Mouse (Mus musculus): Measurements from ENCODE around the gene Pde4c. TPM values are rescaled to one million over a fixed set of nuclear protein-coding genes. Genes with fewer than 3 reads are reported as not detected.
A peak's percentile ranks its signal among the peaks of the same experiment; 100 is the strongest.

The Pde4c gene
- polyA plus RNA-seq, 1 experiment from 2014 or later, result not detected

DNA sequence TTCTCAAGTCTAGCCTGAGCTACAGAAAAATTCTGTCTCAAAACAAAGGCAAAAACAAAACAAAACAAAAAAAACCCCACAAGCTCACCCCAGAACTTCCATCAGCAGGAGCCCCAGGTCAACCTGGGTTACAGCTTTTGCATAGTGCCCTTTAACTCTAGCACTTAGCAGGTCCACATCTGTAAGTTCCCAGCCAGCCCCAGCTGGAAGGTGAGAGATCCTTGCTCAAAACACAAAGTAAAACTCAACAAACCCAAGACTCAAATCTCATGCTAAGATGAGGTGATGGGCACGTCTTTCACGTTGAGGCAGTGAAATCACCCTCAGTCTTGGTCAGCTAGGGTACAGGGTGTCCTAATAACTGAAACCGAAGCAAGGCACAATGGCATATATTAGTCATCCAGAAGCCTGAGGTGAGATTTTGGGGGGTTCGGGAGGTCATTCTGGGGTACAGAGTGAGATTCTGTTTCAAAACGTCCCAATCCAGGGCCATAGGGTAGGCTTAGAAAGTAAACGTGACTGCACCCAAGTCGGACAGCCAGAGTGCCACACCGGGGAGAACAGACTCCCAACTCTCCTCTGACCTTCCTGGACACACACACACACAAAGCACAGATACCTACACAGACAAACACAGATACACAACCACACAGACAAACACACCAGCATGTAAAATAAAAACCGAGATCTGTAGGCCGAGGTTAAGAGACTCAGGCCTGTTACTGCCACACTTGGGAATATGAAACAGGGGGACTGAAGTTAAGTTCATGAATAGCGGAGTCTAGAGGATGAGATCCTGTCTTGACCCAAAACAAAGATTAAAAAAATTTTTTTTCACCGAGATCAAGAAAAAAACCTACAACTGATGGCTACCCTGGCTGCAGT lies 25.9 kb upstream of the Pde4c start:
- H3K27me3 ChIP-seq (replicated peaks), result no peaks in the 10 kb centered on the region
- no peaks in the 10 kb centered on the region for H3K9me3 ChIP-seq
- peaks cover 17% of the 10 kb centered on the region for H3K36me3 ChIP-seq
- H3K9ac ChIP-seq, result peak overlapping the region; percentile 82
- H3K4me3 ChIP-seq, result peak overlapping the region; percentile 77
- WGBS, result 65% methylated on average over 12 of the region's 12 CpGs
- peak overlapping the region; percentile 66 for H3K4me2 ChIP-seq
- H3K4me1 ChIP-seq, result peaks cover 60% of the 10 kb centered on the region
- no peak for ATAC-seq (ENCODE audit: extremely low read depth, insufficient number of reproducible peaks, low FRiP score, low TSS enrichment)
- peak overlapping the region; percentile 100 for H3K27ac ChIP-seq (replicated peaks)

DNA sequence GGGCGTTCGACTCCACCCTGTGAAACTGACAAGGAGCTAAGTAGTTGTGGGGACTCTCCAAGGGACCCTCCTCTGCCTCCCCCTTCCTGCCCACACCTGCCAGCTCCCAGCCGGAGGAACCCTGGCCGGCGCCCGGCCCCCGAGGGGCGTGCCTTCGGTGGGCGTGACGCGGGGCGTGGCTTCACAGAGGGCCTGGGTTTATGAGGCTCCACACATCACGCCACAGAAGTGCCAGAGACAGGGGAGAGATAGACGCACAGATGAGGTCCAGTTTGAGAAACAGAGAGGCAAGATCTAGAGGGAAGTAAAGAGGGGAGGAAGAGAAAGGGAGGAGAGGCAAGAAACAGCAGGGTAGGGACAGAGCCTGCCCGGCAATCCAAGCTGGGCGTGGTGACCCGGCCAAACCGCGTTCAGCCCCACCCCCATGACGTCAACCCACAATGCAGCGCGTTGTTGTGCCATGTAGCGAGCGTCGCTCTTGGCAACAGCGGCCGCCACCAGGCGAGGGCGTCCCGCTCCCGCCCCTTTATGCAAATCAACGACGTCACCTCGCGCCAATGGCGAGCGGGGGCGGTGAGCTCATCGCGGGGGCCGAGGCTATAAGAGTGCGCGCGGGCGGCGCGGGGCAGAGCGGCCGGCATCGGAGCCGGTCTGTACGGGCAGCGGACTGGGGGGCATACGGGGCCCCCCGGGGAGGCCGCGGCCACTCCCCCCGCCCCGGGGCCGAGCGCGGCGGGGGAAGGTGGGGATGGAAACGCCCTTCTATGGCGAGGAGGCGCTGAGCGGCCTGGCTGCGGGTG lies 25.0 kb upstream of the Pde4c start, which contains the start of gene Jund:
Jund (plus strand) TSS at position 640 of the 800 bp plus-strand sequence.
- Histone ChIP-seq H3K27me3 (replicated peaks) (no peaks in the 10 kb centered on the region), H3K4me2 (peak within 1 kb of the TSS; percentile 87), H3K9me3 (no peaks in the 10 kb centered on the region), H3K4me1 (peaks cover 64% of the 10 kb centered on the region), H3K9ac (peak within 1 kb of the TSS; percentile 99), H3K27ac (replicated peaks) (peak within 1 kb of the TSS; percentile 100), H3K36me3 (peaks cover 26% of the 10 kb centered on the region), H3K4me3 (peak within 1 kb of the TSS; percentile 77)
- peak; percentile 84 for ATAC-seq (ENCODE audit: extremely low read depth, insufficient number of reproducible peaks, low FRiP score, low TSS enrichment)
- under 1% methylated on average over 61 of the region's 69 CpGs for WGBS

DNA sequence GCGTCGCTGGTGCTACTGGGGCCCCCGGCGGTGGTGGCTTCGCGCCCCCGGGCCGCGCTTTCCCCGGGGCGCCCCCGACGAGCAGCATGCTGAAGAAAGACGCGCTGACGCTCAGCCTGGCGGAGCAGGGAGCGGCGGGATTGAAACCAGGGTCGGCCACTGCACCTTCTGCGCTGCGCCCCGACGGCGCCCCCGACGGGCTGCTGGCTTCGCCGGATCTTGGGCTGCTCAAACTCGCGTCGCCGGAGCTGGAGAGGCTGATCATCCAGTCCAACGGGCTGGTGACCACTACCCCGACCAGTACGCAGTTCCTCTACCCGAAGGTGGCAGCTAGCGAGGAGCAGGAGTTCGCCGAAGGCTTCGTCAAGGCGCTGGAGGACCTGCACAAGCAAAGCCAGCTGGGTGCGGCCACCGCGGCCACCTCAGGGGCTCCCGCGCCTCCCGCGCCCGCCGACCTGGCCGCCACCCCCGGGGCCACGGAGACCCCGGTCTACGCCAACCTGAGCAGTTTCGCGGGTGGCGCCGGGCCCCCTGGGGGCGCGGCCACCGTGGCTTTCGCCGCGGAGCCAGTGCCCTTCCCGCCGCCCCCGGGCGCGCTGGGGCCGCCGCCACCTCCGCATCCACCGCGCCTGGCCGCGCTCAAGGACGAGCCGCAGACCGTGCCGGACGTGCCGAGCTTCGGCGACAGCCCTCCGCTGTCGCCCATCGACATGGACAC lies 24.2 kb upstream of the Pde4c start:
- ATAC-seq (ENCODE audit: extremely low read depth, insufficient number of reproducible peaks, low FRiP score, low TSS enrichment), result no peak
- Histone ChIP-seq H3K36me3 (peaks cover 28% of the 10 kb centered on the region), H3K9ac (peak overlapping the region; percentile 99), H3K4me3 (peak overlapping the region; percentile 77), H3K27ac (replicated peaks) (peak overlapping the region; percentile 100), H3K9me3 (no peaks in the 10 kb centered on the region), H3K4me1 (peaks cover 59% of the 10 kb centered on the region), H3K27me3 (replicated peaks) (no peaks in the 10 kb centered on the region), H3K4me2 (peak overlapping the region; percentile 87)
- WGBS, result under 1% methylated on average over 77 of the region's 89 CpGs

DNA sequence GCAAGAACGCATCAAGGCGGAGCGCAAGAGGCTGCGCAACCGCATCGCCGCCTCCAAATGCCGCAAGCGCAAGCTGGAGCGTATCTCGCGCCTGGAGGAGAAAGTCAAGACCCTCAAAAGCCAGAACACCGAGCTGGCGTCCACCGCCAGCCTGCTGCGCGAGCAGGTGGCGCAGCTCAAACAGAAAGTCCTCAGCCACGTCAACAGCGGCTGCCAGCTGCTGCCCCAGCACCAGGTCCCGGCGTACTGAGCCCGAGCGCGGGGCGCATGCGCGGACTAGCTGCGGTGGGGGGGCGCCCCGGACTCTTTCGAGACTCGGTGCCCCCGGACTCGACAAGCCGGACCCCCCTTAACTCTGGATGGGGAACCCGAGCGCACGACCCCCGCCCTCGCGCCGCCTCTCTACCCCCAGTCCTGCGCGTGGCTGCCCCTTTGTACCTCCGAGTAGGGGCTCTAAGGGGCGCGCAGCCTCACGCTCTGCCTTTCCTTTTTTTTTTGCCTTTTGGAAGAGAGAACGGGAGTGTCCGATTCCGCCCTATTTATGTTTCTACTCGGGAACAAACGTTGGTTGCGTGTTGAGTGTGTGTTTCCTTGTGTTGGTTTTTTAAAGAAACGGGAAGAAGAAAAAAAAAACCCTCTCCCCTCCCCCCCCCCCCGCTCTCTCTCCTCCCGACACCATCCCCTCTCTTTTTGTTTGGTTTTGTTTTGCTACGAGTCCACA lies 23.5 kb upstream of the Pde4c start:
- Histone ChIP-seq H3K4me2 (peak overlapping the region; percentile 87), H3K4me1 (peaks cover 58% of the 10 kb centered on the region), H3K4me3 (peak overlapping the region; percentile 77), H3K9me3 (no peaks in the 10 kb centered on the region), H3K9ac (peak overlapping the region; percentile 99), H3K27ac (replicated peaks) (peak overlapping the region; percentile 100), H3K27me3 (replicated peaks) (no peaks in the 10 kb centered on the region), H3K36me3 (peaks cover 28% of the 10 kb centered on the region)
- under 1% methylated on average over 58 of the region's 59 CpGs for WGBS
- no peak for ATAC-seq (ENCODE audit: extremely low read depth, insufficient number of reproducible peaks, low FRiP score, low TSS enrichment)

DNA sequence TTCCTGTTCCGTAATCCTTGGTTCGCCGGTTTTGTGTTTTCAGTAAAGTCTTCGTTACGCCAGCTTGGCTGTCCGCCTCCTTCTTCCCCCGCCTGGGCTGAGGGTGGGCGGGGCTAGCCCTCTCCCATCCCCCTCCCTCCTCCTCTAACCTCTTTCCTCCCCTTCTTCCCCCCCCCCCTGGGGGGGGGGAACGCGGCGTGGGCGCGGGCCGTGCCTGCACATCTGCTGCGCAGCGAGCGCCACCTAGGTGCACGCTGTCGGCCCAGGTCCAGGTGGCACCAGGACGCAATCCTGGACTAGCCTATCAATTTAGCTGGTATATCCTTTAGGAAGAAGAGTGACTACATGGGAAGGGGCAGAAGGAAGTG lies 23.0 kb upstream of the Pde4c start:
- H3K4me3 ChIP-seq, result peak overlapping the region; percentile 77
- no peaks in the 10 kb centered on the region for H3K27me3 ChIP-seq (replicated peaks)
- ATAC-seq (ENCODE audit: extremely low read depth, insufficient number of reproducible peaks, low FRiP score, low TSS enrichment), result no peak
- 0% methylated on average over 20 of the region's 20 CpGs for WGBS
- H3K9ac ChIP-seq, result peak overlapping the region; percentile 99
- H3K36me3 ChIP-seq, result peaks cover 28% of the 10 kb centered on the region
- peak overlapping the region; percentile 87 for H3K4me2 ChIP-seq
- peak overlapping the region; percentile 100 for H3K27ac ChIP-seq (replicated peaks)
- H3K9me3 ChIP-seq, result no peaks in the 10 kb centered on the region
- H3K4me1 ChIP-seq, result peaks cover 52% of the 10 kb centered on the region

DNA sequence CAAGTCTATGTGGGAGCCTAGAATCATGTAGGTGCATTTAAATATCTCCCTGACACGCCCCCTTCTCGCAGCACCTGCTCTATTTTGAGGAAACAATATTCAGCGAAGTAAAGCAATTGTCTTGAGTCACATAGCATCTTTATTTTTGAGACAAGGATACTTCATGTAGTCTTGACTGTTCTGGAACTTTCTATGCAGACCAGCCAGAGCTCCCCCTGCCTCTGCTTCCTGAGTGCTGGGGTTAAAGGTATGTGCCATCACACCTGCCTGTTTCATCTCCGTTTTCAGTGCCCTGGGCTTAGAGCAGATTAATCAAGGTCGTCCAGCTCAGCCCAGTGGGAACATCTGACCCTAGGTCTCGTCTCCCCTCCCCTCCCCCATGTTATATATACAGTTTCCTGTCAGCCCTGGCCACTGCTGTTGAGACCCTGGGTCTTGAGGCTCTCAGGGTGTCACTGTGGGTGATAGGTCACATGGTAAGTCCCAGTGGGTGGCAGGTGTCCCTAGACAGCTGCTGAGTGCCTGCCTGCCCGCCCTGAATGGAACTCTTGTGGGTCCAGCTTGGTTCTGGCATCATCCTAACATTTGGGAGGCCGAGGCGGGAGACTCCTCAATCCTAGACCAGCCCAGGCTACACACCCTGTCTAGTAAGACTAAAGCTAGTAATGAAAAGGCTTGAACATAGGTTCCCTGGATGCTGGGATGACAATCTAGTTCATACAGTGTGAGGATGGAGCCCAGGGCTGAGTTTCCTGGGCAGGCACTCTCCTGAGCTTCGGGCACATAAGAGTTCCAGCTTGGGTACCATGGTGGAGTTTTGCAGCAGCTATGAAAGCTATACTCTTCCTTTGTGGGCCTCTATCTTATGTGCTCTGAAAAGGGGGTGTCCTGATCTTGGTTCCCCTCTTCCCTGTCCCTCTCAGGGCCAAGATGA lies 22.2 kb upstream of the Pde4c start:
- Histone ChIP-seq H3K27me3 (replicated peaks) (no peaks in the 10 kb centered on the region), H3K4me3 (peak overlapping the region; percentile 77), H3K36me3 (peaks cover 28% of the 10 kb centered on the region), H3K4me2 (peak overlapping the region; percentile 87), H3K27ac (replicated peaks) (peak overlapping the region; percentile 100), H3K9me3 (no peaks in the 10 kb centered on the region), H3K9ac (peak overlapping the region; percentile 99), H3K4me1 (peaks cover 45% of the 10 kb centered on the region)
- no peak for ATAC-seq (ENCODE audit: extremely low read depth, insufficient number of reproducible peaks, low FRiP score, low TSS enrichment)
- WGBS, result 51% methylated on average over 10 of the region's 10 CpGs

DNA sequence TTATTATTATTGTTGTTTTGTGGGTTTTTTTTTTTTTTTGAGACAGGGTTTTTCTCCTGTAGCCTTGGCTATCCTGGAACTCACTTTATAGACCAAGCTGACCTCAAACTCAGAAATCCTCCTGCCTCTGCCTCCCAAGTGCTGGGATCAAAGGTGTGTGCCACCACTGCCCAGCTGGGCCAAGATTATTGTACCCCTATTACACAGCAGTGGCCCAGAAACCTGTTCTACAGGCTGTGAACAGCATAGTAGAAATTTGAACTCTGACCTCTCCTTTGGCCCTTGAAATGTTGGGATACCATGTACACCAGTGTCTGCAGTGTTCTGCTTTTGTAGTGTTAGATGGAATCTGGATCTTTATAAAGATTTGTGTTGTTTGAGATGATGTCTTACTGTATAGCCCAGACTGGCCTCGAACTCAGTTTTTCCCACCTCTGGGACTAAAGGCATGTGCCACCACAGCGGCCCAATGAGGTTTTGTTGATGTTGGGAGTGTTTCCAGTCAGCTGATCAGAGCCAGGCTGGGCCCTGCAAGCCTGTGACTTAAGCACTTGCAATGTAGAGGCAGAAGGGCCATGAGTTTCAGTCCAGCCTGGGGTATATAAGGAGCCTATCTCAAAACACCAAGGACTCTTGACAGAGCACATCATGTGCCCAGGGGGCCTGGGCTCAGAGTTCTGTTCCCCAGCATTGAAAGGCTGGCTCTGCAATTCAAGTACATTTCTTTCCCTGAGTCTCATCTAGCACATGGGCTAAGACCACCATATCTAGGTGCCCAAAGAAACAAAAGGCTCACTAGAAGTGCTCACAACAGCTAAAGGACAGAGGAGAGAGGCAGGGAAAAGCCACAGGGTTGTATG lies 21.3 kb upstream of the Pde4c start:
- no peak overlapping the region; the same call in 1 of the 2 replicates for H3K4me3 ChIP-seq
- H3K27ac ChIP-seq (replicated peaks), result peak overlapping the region; percentile 40; the same call in 1 of the 2 replicates
- no peak for ATAC-seq (ENCODE audit: extremely low read depth, insufficient number of reproducible peaks, low FRiP score, low TSS enrichment)
- 87% methylated on average over 2 of the region's 2 CpGs for WGBS
- peak overlapping the region; percentile 58 for H3K9ac ChIP-seq
- peaks cover 28% of the 10 kb centered on the region for H3K36me3 ChIP-seq
- peaks cover 36% of the 10 kb centered on the region for H3K4me1 ChIP-seq
- peak overlapping the region; percentile 87 for H3K4me2 ChIP-seq
- no peaks in the 10 kb centered on the region for H3K9me3 ChIP-seq
- H3K27me3 ChIP-seq (replicated peaks), result no peaks in the 10 kb centered on the region

DNA sequence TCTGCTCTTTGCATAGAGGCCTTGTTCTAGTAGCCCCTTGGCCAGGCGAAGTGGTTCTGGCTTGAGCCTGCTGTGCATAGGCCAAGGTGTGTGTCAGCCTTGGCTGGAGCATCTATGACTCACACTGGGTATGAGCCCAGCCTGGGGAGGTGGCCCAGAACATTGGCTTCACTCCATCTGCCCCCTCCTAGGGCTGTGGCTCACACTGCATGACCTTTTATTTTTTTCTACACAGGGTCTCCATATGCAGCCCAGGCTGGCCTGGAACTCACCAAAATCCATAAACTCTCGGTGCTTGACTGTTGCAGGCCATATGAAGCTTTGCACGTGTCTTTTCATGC lies 20.7 kb upstream of the Pde4c start:
- Histone ChIP-seq H3K27me3 (replicated peaks) (no peaks in the 10 kb centered on the region), H3K4me1 (peaks cover 30% of the 10 kb centered on the region), H3K27ac (replicated peaks) (peak overlapping the region; percentile 40; the same call in 1 of the 2 replicates), H3K4me2 (peak overlapping the region; percentile 87; the same call in 1 of the 2 replicates), H3K9ac (peak overlapping the region; percentile 58), H3K4me3 (no peak overlapping the region; the same call in 1 of the 2 replicates), H3K9me3 (no peaks in the 10 kb centered on the region), H3K36me3 (peaks cover 28% of the 10 kb centered on the region)
- ATAC-seq (ENCODE audit: extremely low read depth, insufficient number of reproducible peaks, low FRiP score, low TSS enrichment), result no peak
- whole genome bisulfite sequencing, result 62% methylated on average over 3 of the region's 3 CpGs

DNA sequence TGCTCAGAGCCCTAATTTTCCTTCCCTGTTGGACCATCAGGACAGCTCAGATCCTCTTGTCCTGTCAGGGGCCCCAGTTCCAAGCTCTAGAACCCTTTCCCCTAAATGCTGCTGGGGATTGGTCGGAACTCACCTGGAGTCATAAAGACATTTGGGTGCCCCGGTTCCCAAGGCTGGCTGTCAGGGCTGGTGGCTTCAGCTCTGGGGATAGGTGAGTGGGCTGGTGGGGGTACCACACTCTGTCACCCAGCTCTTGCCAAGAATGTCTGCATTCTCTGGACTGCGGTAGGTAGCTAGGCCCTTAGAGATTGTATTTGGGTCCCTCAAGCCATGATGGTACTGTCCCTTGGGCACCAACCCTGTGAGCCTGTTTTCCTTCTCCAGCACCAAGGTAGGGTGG lies 20.2 kb upstream of the Pde4c start, which contains the start of gene Iqcn:
Iqcn (plus strand) TSS at position 171 of the 400 bp plus-strand sequence.
- Histone ChIP-seq H3K9me3 (no peaks in the 10 kb centered on the region), H3K27ac (replicated peaks) (peak within 1 kb of the TSS; percentile 40; the same call in 1 of the 2 replicates), H3K36me3 (peaks cover 28% of the 10 kb centered on the region), H3K4me1 (peaks cover 26% of the 10 kb centered on the region), H3K9ac (peak within 1 kb of the TSS; percentile 58), H3K27me3 (replicated peaks) (no peaks in the 10 kb centered on the region), H3K4me2 (peak within 1 kb of the TSS; percentile 87), H3K4me3 (no peak within 1 kb of the TSS; the same call in 1 of the 2 replicates)
- WGBS, result 80% methylated on average over 3 of the region's 3 CpGs
- no peak for ATAC-seq (ENCODE audit: extremely low read depth, insufficient number of reproducible peaks, low FRiP score, low TSS enrichment)
